Mouse (Mus musculus): ENCODE measurements around the gene Ascc3. TPM values are rescaled to one million over a fixed set of nuclear protein-coding genes. Genes with fewer than 3 reads are reported as not detected.

Gene Ascc3
- polyA plus RNA-seq, 1 experiment from 2014 or later: 17.8 TPM

- WGBS: 7% methylated on average over 6 of the region's 6 CpGs
- Histone ChIP-seq H3K36me3 (replicated peaks; ENCODE audit: control insufficient read depth, insufficient read depth, low read depth, low read length) (no peaks in the 10 kb centered on the region), H3K27me3 (ENCODE audit: control insufficient read depth, insufficient read depth, low read length) (peaks cover 47% of the 10 kb centered on the region), H3K4me1 (ENCODE audit: control insufficient read depth, insufficient read depth, low read length) (peaks cover 2% of the 10 kb centered on the region; the same call in 1 of the 2 replicates), H3K27ac (replicated peaks; ENCODE audit: low read depth, low read length) (no peak overlapping the region), H3K4me2 (ENCODE audit: low read depth, low read length) (no peak overlapping the region), H3K4me3 (ENCODE audit: low read depth, low read length) (no peak overlapping the region), H3K9ac (replicated peaks; ENCODE audit: low read length) (no peak overlapping the region), H3K9me3 (replicated peaks; ENCODE audit: control insufficient read depth, low read length) (no peaks in the 10 kb centered on the region)
- ATAC-seq (replicated peaks; ENCODE audit: insufficient number of reproducible peaks, low FRiP score, low TSS enrichment, low read depth) (no peak), DNase-seq (ENCODE audit: low spot score) (no peak)
Observed at GRCm38 (mm10) chr10:50890621-50891020, 298.2 kb downstream of the Ascc3 start.

GRCm38 (mm10) chr10:50891876-50892711 lies 299.6 kb downstream of the Ascc3 start:
- peaks cover 2% of the 10 kb centered on the region; the same call in 1 of the 2 replicates for H3K4me1 ChIP-seq (ENCODE audit: control insufficient read depth, insufficient read depth, low read length)
- H3K9ac ChIP-seq (replicated peaks; ENCODE audit: low read length): no peak overlapping the region
- ATAC-seq (replicated peaks; ENCODE audit: insufficient number of reproducible peaks, low FRiP score, low TSS enrichment, low read depth) (no peak), DNase-seq (ENCODE audit: low spot score) (peak; percentile 12)
- H3K27ac ChIP-seq (replicated peaks; ENCODE audit: low read depth, low read length): no peak overlapping the region
- H3K9me3 ChIP-seq (replicated peaks; ENCODE audit: control insufficient read depth, low read length): no peaks in the 10 kb centered on the region
- no peak overlapping the region for H3K4me2 ChIP-seq (ENCODE audit: low read depth, low read length)
- under 1% methylated on average over 26 of the region's 26 CpGs for WGBS
- H3K36me3 ChIP-seq (replicated peaks; ENCODE audit: control insufficient read depth, insufficient read depth, low read depth, low read length): no peaks in the 10 kb centered on the region
- H3K27me3 ChIP-seq (ENCODE audit: control insufficient read depth, insufficient read depth, low read length): peaks cover 47% of the 10 kb centered on the region
- no peak overlapping the region for H3K4me3 ChIP-seq (ENCODE audit: low read depth, low read length)

- no peak overlapping the region for H3K9ac ChIP-seq (replicated peaks; ENCODE audit: low read length)
- no peak overlapping the region for H3K4me2 ChIP-seq (ENCODE audit: low read depth, low read length)
- peaks cover 48% of the 10 kb centered on the region for H3K27me3 ChIP-seq (ENCODE audit: control insufficient read depth, insufficient read depth, low read length)
- H3K9me3 ChIP-seq (replicated peaks; ENCODE audit: control insufficient read depth, low read length): no peaks in the 10 kb centered on the region
- H3K4me1 ChIP-seq (ENCODE audit: control insufficient read depth, insufficient read depth, low read length): peaks cover 2% of the 10 kb centered on the region; the same call in 1 of the 2 replicates
- no peak overlapping the region for H3K4me3 ChIP-seq (ENCODE audit: low read depth, low read length)
- DNase-seq (ENCODE audit: low spot score): peak; percentile 69
- WGBS: 0% methylated on average over 15 of the region's 15 CpGs
- H3K36me3 ChIP-seq (replicated peaks; ENCODE audit: control insufficient read depth, insufficient read depth, low read depth, low read length): no peaks in the 10 kb centered on the region
- ATAC-seq (replicated peaks; ENCODE audit: insufficient number of reproducible peaks, low FRiP score, low TSS enrichment, low read depth): no peak
- no peak overlapping the region for H3K27ac ChIP-seq (replicated peaks; ENCODE audit: low read depth, low read length)
Observed at GRCm38 (mm10) chr10:50892751-50893320, 300.4 kb downstream of the Ascc3 start.

GRCm38 (mm10) chr10:50893546-50893945 lies 301.1 kb downstream of the Ascc3 start:
- Histone ChIP-seq H3K27me3 (ENCODE audit: control insufficient read depth, insufficient read depth, low read length) (peaks cover 50% of the 10 kb centered on the region), H3K9ac (replicated peaks; ENCODE audit: low read length) (no peak overlapping the region), H3K4me2 (ENCODE audit: low read depth, low read length) (no peak overlapping the region), H3K4me1 (ENCODE audit: control insufficient read depth, insufficient read depth, low read length) (peaks cover 2% of the 10 kb centered on the region; the same call in 1 of the 2 replicates), H3K4me3 (ENCODE audit: low read depth, low read length) (no peak overlapping the region), H3K36me3 (replicated peaks; ENCODE audit: control insufficient read depth, insufficient read depth, low read depth, low read length) (no peaks in the 10 kb centered on the region), H3K27ac (replicated peaks; ENCODE audit: low read depth, low read length) (no peak overlapping the region), H3K9me3 (replicated peaks; ENCODE audit: control insufficient read depth, low read length) (no peaks in the 10 kb centered on the region)
- 2% methylated on average over 10 of the region's 10 CpGs for WGBS
- no peak for ATAC-seq (replicated peaks; ENCODE audit: insufficient number of reproducible peaks, low FRiP score, low TSS enrichment, low read depth)
- DNase-seq (ENCODE audit: low spot score): no peak

- peak within 1 kb of the TSS; percentile 39 for H3K4me3 ChIP-seq (ENCODE audit: low read depth, low read length)
- WGBS: under 1% methylated on average over 60 of the region's 62 CpGs
- H3K36me3 ChIP-seq (replicated peaks; ENCODE audit: control insufficient read depth, insufficient read depth, low read depth, low read length): no peaks in the 10 kb centered on the region
- DNase-seq (ENCODE audit: low spot score): peak; percentile 93
- H3K9me3 ChIP-seq (replicated peaks; ENCODE audit: control insufficient read depth, low read length): no peaks in the 10 kb centered on the region
- H3K27ac ChIP-seq (replicated peaks; ENCODE audit: low read depth, low read length): no peak within 1 kb of the TSS
- H3K4me2 ChIP-seq (ENCODE audit: low read depth, low read length): peak within 1 kb of the TSS; percentile 77
- peak; percentile 93 for ATAC-seq (replicated peaks; ENCODE audit: insufficient number of reproducible peaks, low FRiP score, low TSS enrichment, low read depth)
- H3K4me1 ChIP-seq (ENCODE audit: control insufficient read depth, insufficient read depth, low read length): peaks cover 2% of the 10 kb centered on the region; the same call in 1 of the 2 replicates
- H3K9ac ChIP-seq (replicated peaks; ENCODE audit: low read length): no peak within 1 kb of the TSS
- H3K27me3 ChIP-seq (ENCODE audit: control insufficient read depth, insufficient read depth, low read length): peaks cover 51% of the 10 kb centered on the region
Observed at GRCm38 (mm10) chr10:50894170-50894991, 301.9 kb downstream of the Ascc3 start, which contains the start of gene Sim1. Sim1 (plus strand) TSS chr10:50894754.

GRCm38 (mm10) chr10:50895091-50895790 lies 302.8 kb downstream of the Ascc3 start:
- H3K9ac ChIP-seq (replicated peaks; ENCODE audit: low read length): no peak overlapping the region
- peaks cover 44% of the 10 kb centered on the region for H3K27me3 ChIP-seq (ENCODE audit: control insufficient read depth, insufficient read depth, low read length)
- no peaks in the 10 kb centered on the region for H3K36me3 ChIP-seq (replicated peaks; ENCODE audit: control insufficient read depth, insufficient read depth, low read depth, low read length)
- H3K4me1 ChIP-seq (ENCODE audit: control insufficient read depth, insufficient read depth, low read length): peaks cover 2% of the 10 kb centered on the region; the same call in 1 of the 2 replicates
- H3K27ac ChIP-seq (replicated peaks; ENCODE audit: low read depth, low read length): no peak overlapping the region
- H3K4me2 ChIP-seq (ENCODE audit: low read depth, low read length): peak overlapping the region; percentile 48
- peak; percentile 36 for DNase-seq (ENCODE audit: low spot score)
- ATAC-seq (replicated peaks; ENCODE audit: insufficient number of reproducible peaks, low FRiP score, low TSS enrichment, low read depth): no peak; the same call in 1 of the 2 replicates
- H3K9me3 ChIP-seq (replicated peaks; ENCODE audit: control insufficient read depth, low read length): no peaks in the 10 kb centered on the region
- peak overlapping the region; percentile 27 for H3K4me3 ChIP-seq (ENCODE audit: low read depth, low read length)
- WGBS: under 1% methylated on average over 44 of the region's 44 CpGs

GRCm38 (mm10) chr10:50895881-50896766 lies 303.7 kb downstream of the Ascc3 start:
- no peak overlapping the region for H3K27ac ChIP-seq (replicated peaks; ENCODE audit: low read depth, low read length)
- H3K4me2 ChIP-seq (ENCODE audit: low read depth, low read length): no peak overlapping the region
- ATAC-seq (replicated peaks; ENCODE audit: insufficient number of reproducible peaks, low FRiP score, low TSS enrichment, low read depth) (no peak), DNase-seq (ENCODE audit: low spot score) (peak; percentile 49)
- WGBS: 6% methylated on average over 21 of the region's 21 CpGs
- no peaks in the 10 kb centered on the region for H3K9me3 ChIP-seq (replicated peaks; ENCODE audit: control insufficient read depth, low read length)
- no peak overlapping the region for H3K9ac ChIP-seq (replicated peaks; ENCODE audit: low read length)
- no peak overlapping the region for H3K4me3 ChIP-seq (ENCODE audit: low read depth, low read length)
- peaks cover 2% of the 10 kb centered on the region; the same call in 1 of the 2 replicates for H3K4me1 ChIP-seq (ENCODE audit: control insufficient read depth, insufficient read depth, low read length)
- no peaks in the 10 kb centered on the region for H3K36me3 ChIP-seq (replicated peaks; ENCODE audit: control insufficient read depth, insufficient read depth, low read depth, low read length)
- peaks cover 44% of the 10 kb centered on the region for H3K27me3 ChIP-seq (ENCODE audit: control insufficient read depth, insufficient read depth, low read length)
